Mouse (Mus musculus) liver, embryonic 14 days (tissue): ENCODE data around the gene Gm8879. TPM values are rescaled to one million over a fixed set of nuclear protein-coding genes. Genes with fewer than 3 reads are reported as not detected.

Experiments
- polyA plus RNA-seq: library from polyadenylated mRNA; depleted of rRNA; stranded (reverse); fragments of >200 nt; gene quantifications from 2 replicates; pipeline ENCODE4 v1.2.3, GENCODE M21; 2012; rRNA removed

Gm8879 gene
- polyA plus RNA-seq = not detected in 2 replicates

GRCm38 (mm10) chr5:11127334-11127733, at the start of gene Gm8879:
Gene Gm8879, plus strand, starts transcription at chr5:11127634.

Other genes starting within 250 kb of the Gm8879 start
- not detected in 2 replicates for gene Gm8871, start 179.8 kb upstream of the Gm8879 start, polyA plus RNA-seq
- gene Gm8857, start 179.8 kb upstream of the Gm8879 start, polyA plus RNA-seq = not detected in 2 replicates
- not detected in 2 replicates for gene Gm5861, start 55.4 kb downstream of the Gm8879 start, polyA plus RNA-seq
- not detected in 2 replicates for gene Gm8890, start 128.4 kb downstream of the Gm8879 start, polyA plus RNA-seq
- not detected in 2 replicates for gene Speer1, start 213.9 kb downstream of the Gm8879 start, polyA plus RNA-seq